Mouse (Mus musculus) brain, embryonic 14.5 days (tissue): Measurements from ENCODE around the gene Shisal2a.

Experiments used
- CTCF ChIP-seq: fragments of 200-500 bp; IDR thresholded peaks from 2 replicates; pipeline ENCODE4 v1.5.1; 2012; ENCODE audit warnings: inconsistent platforms, mild to moderate bottlenecking, moderate library complexity, borderline replicate concordance; ENCODE audit not compliant: insufficient read depth, insufficient read length; ENCODE audit errors: extremely low read depth
- POLR2A ChIP-seq: fragments of 200-500 bp; IDR thresholded peaks from 2 replicates; pipeline ENCODE4 v1.6.1; 2012; ENCODE audit warnings: mild to moderate bottlenecking, inconsistent platforms, borderline replicate concordance; ENCODE audit not compliant: poor library complexity, insufficient read depth, insufficient read length, severe bottlenecking; ENCODE audit errors: extremely low read depth

GRCm38 (mm10) chr4:108370409-108370808 lies 12.7 kb downstream of the Shisal2a start:
- TF ChIP-seq POLR2A (no peak), CTCF (no peak)
